Mouse (Mus musculus) c-Kit-positive CD71-positive TER-119-negative erythroid progenitor cells, embryonic 14.5 days (primary cell): ENCODE data around the gene Arhgap5.
A peak's percentile ranks its signal among the peaks of the same experiment; 100 is the strongest.

Experiments
- DNase-seq: peaks from one replicate; pipeline ENCODE4 v3.0.0-alpha.2; 2013; ENCODE audit warnings: low read depth

Gene Arhgap5

GRCm38 (mm10) chr12:52503456-52504320 lies at the start of gene Arhgap5:
TSS of gene Arhgap5 (plus strand) at chr12:52503972.
- DNase-seq = peak; percentile 70

- no peak for DNase-seq
Measured at GRCm38 (mm10) chr12:52464593-52464992, 39.2 kb upstream of the Arhgap5 start.

GRCm38 (mm10) chr12:52471621-52472020 lies 32.2 kb upstream of the Arhgap5 start:
- DNase-seq = no peak

GRCm38 (mm10) chr12:52473988-52474968 lies 29.5 kb upstream of the Arhgap5 start:
- no peak for DNase-seq

GRCm38 (mm10) chr12:52476036-52476435 lies 27.7 kb upstream of the Arhgap5 start:
- DNase-seq = no peak

GRCm38 (mm10) chr12:52478611-52479010 lies 25.2 kb upstream of the Arhgap5 start:
- no peak for DNase-seq

- no peak for DNase-seq
Measured at GRCm38 (mm10) chr12:52479323-52479722, 24.4 kb upstream of the Arhgap5 start.

GRCm38 (mm10) chr12:52480851-52481250 lies 22.9 kb upstream of the Arhgap5 start:
- no peak for DNase-seq

- DNase-seq = no peak
Measured at GRCm38 (mm10) chr12:52481969-52482550, 21.7 kb upstream of the Arhgap5 start.

- DNase-seq = no peak
Measured at GRCm38 (mm10) chr12:52483219-52483618, 20.6 kb upstream of the Arhgap5 start.

GRCm38 (mm10) chr12:52488266-52488975 lies 15.4 kb upstream of the Arhgap5 start:
- DNase-seq = no peak

GRCm38 (mm10) chr12:52493281-52493681 lies 10.5 kb upstream of the Arhgap5 start:
- DNase-seq = no peak

- DNase-seq = no peak
Measured at GRCm38 (mm10) chr12:52497209-52497608, 6.6 kb upstream of the Arhgap5 start.

- peak; percentile 50 for DNase-seq
Measured at GRCm38 (mm10) chr12:52500915-52501833, 2.6 kb upstream of the Arhgap5 start.

GRCm38 (mm10) chr12:52502161-52502560 lies 1.6 kb upstream of the Arhgap5 start:
- no peak for DNase-seq

GRCm38 (mm10) chr12:52503131-52503455 lies 679 bp upstream of the Arhgap5 start:
- DNase-seq = no peak

GRCm38 (mm10) chr12:52504331-52505181 lies 784 bp downstream of the Arhgap5 start:
- peak; percentile 53 for DNase-seq

GRCm38 (mm10) chr12:52524699-52525098 lies 20.9 kb downstream of the Arhgap5 start:
- DNase-seq = no peak

- no peak for DNase-seq
Measured at GRCm38 (mm10) chr12:52525486-52525885, 21.7 kb downstream of the Arhgap5 start.

- no peak for DNase-seq
Measured at GRCm38 (mm10) chr12:52529740-52530139, 26.0 kb downstream of the Arhgap5 start.
